Comparison of ENCODE assay signal across 11 mouse cellular contexts in the genomic region with DNA sequence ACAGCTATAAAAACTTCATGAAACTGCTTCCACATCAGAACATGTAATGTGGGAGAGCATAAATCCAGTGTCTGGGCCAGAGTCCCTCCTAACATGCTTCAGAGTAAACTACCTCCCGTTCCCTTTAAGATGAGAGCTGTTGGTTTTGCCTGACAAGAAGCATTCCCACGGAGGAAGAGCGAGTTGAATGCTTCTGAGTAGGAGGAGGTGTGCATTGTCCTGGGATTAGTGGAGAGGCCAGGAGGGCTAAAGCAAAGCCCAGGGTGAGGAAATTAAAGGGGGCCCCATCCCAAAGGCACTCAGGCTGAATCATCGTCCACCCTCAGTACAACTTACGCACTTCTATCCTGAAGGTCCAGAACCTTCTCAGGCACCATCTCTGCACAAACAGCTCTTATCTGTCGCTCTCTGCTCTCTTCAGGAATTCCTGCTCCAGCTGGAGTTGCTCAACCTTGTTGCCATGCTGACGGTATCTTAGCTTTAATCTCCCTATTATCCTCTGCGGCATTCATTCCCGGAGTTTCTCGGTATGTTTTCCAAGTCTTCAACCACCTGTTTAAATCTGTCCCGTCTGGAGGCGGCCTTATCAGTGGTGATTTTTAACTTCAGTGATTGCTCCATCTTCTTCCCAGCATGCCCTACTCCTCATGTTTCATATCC.
DNase-seq lines count a peak whose midpoint lies in the region; ATAC-seq and TF ChIP-seq lines count a peak whose summit lies in the region.
"Had no signal": no experiment of that assay in that cellular context is flagged by ENCODE, and none has a peak within 500 bp of the region (broad histone marks: within the 10 kb centered on the region; RNA-seq: fewer than 3 reads in every experiment).

No protein-coding gene starts in this region.

- no peak for ATAC-seq in liver, postnatal 0 days
- ATAC-seq in limb, embryonic 14.5 days (ENCODE audit: low FRiP score, low read depth), result peak; percentile 78; the same call in 1 of the 2 replicates
- ATAC-seq in megakaryocyte, adult 5-6 weeks (ENCODE audit: poor library complexity, severe bottlenecking), result no peak

- no peaks in the 10 kb centered on the region for H3K27me3 ChIP-seq in liver, adult 2 months (ENCODE audit: control insufficient read depth, insufficient read depth, low read length)
- H3K27me3 ChIP-seq in liver, postnatal 0 days (ENCODE audit: insufficient read depth, low read length), result no peaks in the 10 kb centered on the region
- no peaks in the 10 kb centered on the region for H3K27me3 ChIP-seq in limb, embryonic 14.5 days (ENCODE audit: control insufficient read depth, insufficient read depth, low read length)
- H3K27me3 ChIP-seq: neural tube, embryonic 12.5 days had no signal

- TF ChIP-seq EP300 in liver, postnatal 0 days (IDR thresholded peaks at IDR 0.05; ENCODE audit: low read depth), result no peak

- no peaks in the 10 kb centered on the region for H3K9me3 ChIP-seq in liver, postnatal 0 days (ENCODE audit: low read length)
- H3K9me3 ChIP-seq in limb, embryonic 14.5 days (ENCODE audit: control insufficient read depth, low read length), result no peaks in the 10 kb centered on the region
- H3K9me3 ChIP-seq: neural tube, embryonic 12.5 days had no signal

- H3K4me2 ChIP-seq in liver, postnatal 0 days (ENCODE audit: low read depth, low read length), result no peak overlapping the region
- H3K4me2 ChIP-seq in limb, embryonic 14.5 days (replicated peaks; ENCODE audit: low read depth, low read length, severe bottlenecking), result no peak overlapping the region
- H3K4me2 ChIP-seq: hindbrain, embryonic 14.5 days; neural tube, embryonic 12.5 days had no signal

- TF ChIP-seq POLR2A in liver, adult 2 months (IDR thresholded peaks at IDR 0.05; ENCODE audit: extremely low read depth, insufficient read depth, low read length), result no peak
- no peak for TF ChIP-seq POLR2A in brain, embryonic 14.5 days (IDR thresholded peaks at IDR 0.05; ENCODE audit: borderline replicate concordance, extremely low read depth, insufficient read depth, insufficient read length, poor library complexity, severe bottlenecking)
- no peak for TF ChIP-seq POLR2A in limb, embryonic 14.5 days (IDR thresholded peaks at IDR 0.05; ENCODE audit: borderline replicate concordance, extremely low read depth, insufficient read depth, insufficient read length)

- H3K36me3 ChIP-seq in liver, adult 2 months (ENCODE audit: control insufficient read depth, insufficient read depth, low read length), result no peaks in the 10 kb centered on the region
- no peaks in the 10 kb centered on the region for H3K36me3 ChIP-seq in liver, postnatal 0 days (replicated peaks; ENCODE audit: insufficient read depth, low read length)
- H3K36me3 ChIP-seq in limb, embryonic 14.5 days (ENCODE audit: control insufficient read depth, insufficient read depth, low read length), result no peaks in the 10 kb centered on the region
- H3K36me3 ChIP-seq: neural tube, embryonic 12.5 days had no signal

- H3K4me3 ChIP-seq in liver, adult 2 months (ENCODE audit: insufficient read depth, low read depth, low read length), result no peak overlapping the region
- H3K4me3 ChIP-seq in liver, postnatal 0 days (ENCODE audit: low read depth, low read length), result no peak overlapping the region
- H3K4me3 ChIP-seq in limb, embryonic 14.5 days (replicated peaks; ENCODE audit: low read length), result no peak overlapping the region
- H3K4me3 ChIP-seq: neural tube, embryonic 12.5 days had no signal

- H3K27ac ChIP-seq in liver, adult 2 months (replicated peaks; ENCODE audit: insufficient read depth, low read depth, low read length), result no peak overlapping the region
- H3K27ac ChIP-seq in liver, postnatal 0 days (ENCODE audit: low read depth), result no peak overlapping the region
- no peak overlapping the region for H3K27ac ChIP-seq in limb, embryonic 14.5 days (replicated peaks; ENCODE audit: low read depth, low read length)
- H3K27ac ChIP-seq: hindbrain, embryonic 14.5 days; neural tube, embryonic 12.5 days had no signal

- no peaks in the 10 kb centered on the region for H3K79me2 ChIP-seq in liver, adult 2 months (ENCODE audit: control insufficient read depth, insufficient read depth, low read length)

- H3K9ac ChIP-seq in liver, adult 2 months (ENCODE audit: low read depth, low read length), result no peak overlapping the region
- H3K9ac ChIP-seq in liver, postnatal 0 days (replicated peaks), result no peak overlapping the region
- no peak overlapping the region for H3K9ac ChIP-seq in limb, embryonic 14.5 days (ENCODE audit: low read depth, low read length, severe bottlenecking)
- H3K9ac ChIP-seq: hindbrain, embryonic 14.5 days; neural tube, embryonic 12.5 days had no signal

- H3K4me1 ChIP-seq in liver, adult 2 months (ENCODE audit: control insufficient read depth, insufficient read depth, low read length), result no peaks in the 10 kb centered on the region
- no peaks in the 10 kb centered on the region for H3K4me1 ChIP-seq in liver, postnatal 0 days (ENCODE audit: insufficient read depth)
- no peaks in the 10 kb centered on the region for H3K4me1 ChIP-seq in limb, embryonic 14.5 days (ENCODE audit: control insufficient read depth, insufficient read depth, low read length)
- H3K4me1 ChIP-seq: neural tube, embryonic 12.5 days had no signal

- DNase-seq in liver, adult 2 months (ENCODE audit: extremely low read depth, low read depth, low spot score), result peak; percentile 23
- DNase-seq in liver, postnatal 0 days, result no peak
- DNase-seq in brain, embryonic 14.5 days (ENCODE audit: low read depth), result peak; percentile 30
- peak; percentile 8 for DNase-seq in embryo, embryonic 11.5 days (ENCODE audit: low read depth, low spot score)
- peak; percentile 43 for DNase-seq in limb, embryonic 14.5 days (ENCODE audit: low spot score)
- DNase-seq in layer of hippocampus, adult 9-11 months, result no peak
- DNase-seq: gastrocnemius, postnatal 14 days; kidney, postnatal 25 days had no signal

- 32% methylated on average over 12 of the region's 12 CpGs for WGBS in liver, adult 2 months
- WGBS in liver, postnatal 0 days (ENCODE audit: insufficient replicate concordance), result 39% methylated on average over 12 of the region's 12 CpGs
- 40% methylated on average over 12 of the region's 12 CpGs for WGBS in limb, embryonic 14.5 days

- no peak for TF ChIP-seq CTCF in liver, adult 2 months (IDR thresholded peaks at IDR 0.05; ENCODE audit: low read depth, low read length)
- TF ChIP-seq CTCF in liver, postnatal 0 days (IDR thresholded peaks at IDR 0.05; ENCODE audit: low read depth), result no peak
- no peak for TF ChIP-seq CTCF in brain, embryonic 14.5 days (IDR thresholded peaks at IDR 0.05; ENCODE audit: borderline replicate concordance, extremely low read depth, insufficient read depth, insufficient read length)

Comparison
In these comparisons a context has a peak if more than half of its experiments do, and no peak if none do; other contexts are left out.
1. DNase-seq: peak in liver, adult 2 months (single experiment), brain, embryonic 14.5 days (single experiment), embryo, embryonic 11.5 days (single experiment) and limb, embryonic 14.5 days (single experiment); none in liver, postnatal 0 days (single experiment) and layer of hippocampus, adult 9-11 months (single experiment).